Mouse (Mus musculus) liver, adult 2 months (tissue): ENCODE data around the gene Ahsg. TPM values are rescaled to one million over a fixed set of nuclear protein-coding genes. Genes with fewer than 3 reads are reported as not detected.

Source experiments
- DNase-seq: peaks from one replicate; pipeline ENCODE4 v3.0.0-alpha.2; 2011; ENCODE audit warnings: low read depth, low spot score; ENCODE audit errors: extremely low read depth
- H3K27ac ChIP-seq: fragments of 200-500 bp; replicated peaks from 2 replicates; pipeline ENCODE4 v1.5.1; 2012; ENCODE audit warnings: low read depth, mild to moderate bottlenecking, control low read depth, inconsistent platforms, low read length; ENCODE audit not compliant: insufficient read depth
- H3K27me3 ChIP-seq: fragments of 200-500 bp; 2 replicates; pipeline ENCODE4 v1.6.1; 2012; ENCODE audit warnings: mild to moderate bottlenecking, moderate library complexity, low read length, inconsistent platforms; ENCODE audit not compliant: control insufficient read depth, insufficient read depth
- H3K36me3 ChIP-seq: fragments of 200-500 bp; 2 replicates; pipeline ENCODE4 v1.6.1; 2012; ENCODE audit warnings: low read length, inconsistent platforms; ENCODE audit not compliant: control insufficient read depth, insufficient read depth
- H3K4me1 ChIP-seq: fragments of 200-500 bp; 2 replicates; pipeline ENCODE4 v1.6.1; 2011; ENCODE audit warnings: low read length; ENCODE audit not compliant: control insufficient read depth, insufficient read depth
- H3K4me3 ChIP-seq: fragments of 200-500 bp; 2 replicates; pipeline ENCODE4 v1.5.1; 2011; ENCODE audit warnings: low read depth, mild to moderate bottlenecking, control low read depth, low read length, moderate library complexity; ENCODE audit not compliant: insufficient read depth
- H3K79me2 ChIP-seq: fragments of 200-500 bp; 2 replicates; pipeline ENCODE4 v1.6.1; 2012; ENCODE audit warnings: inconsistent platforms, mild to moderate bottlenecking, low read length, moderate library complexity; ENCODE audit not compliant: control insufficient read depth, insufficient read depth
- H3K9ac ChIP-seq: fragments of 200-500 bp; 2 replicates; pipeline ENCODE4 v1.6.1; 2012; ENCODE audit warnings: low read depth, mild to moderate bottlenecking, control low read depth, inconsistent platforms, low read length
- CTCF ChIP-seq: fragments of 200-500 bp; IDR thresholded peaks from 2 replicates; pipeline ENCODE4 v1.5.1; 2011; ENCODE audit warnings: low read depth, low read length, control low read depth
- POLR2A ChIP-seq: fragments of 200-500 bp; IDR thresholded peaks from 2 replicates; pipeline ENCODE4 v1.6.1; 2011; ENCODE audit warnings: low read length, control low read depth; ENCODE audit not compliant: insufficient read depth; ENCODE audit errors: extremely low read depth
- WGBS: fragments of 180-500 bp; shearing (Covaris S2); methylation state at CpG from one replicate; pipeline ENCODE4 v1.1.7; 2018; 5-methylcytosine and 5-hydroxymethylcytosine counted together
- polyA plus RNA-seq: library from polyadenylated mRNA; depleted of rRNA; stranded (reverse); fragments of >200 nt; gene quantifications from 2 replicates; pipeline ENCODE4 v1.2.3, GENCODE M21; 2012
- total RNA-seq: library from RNA; depleted of rRNA; stranded (reverse); fragments of >200 nt; gene quantifications from 2 replicates; pipeline ENCODE4 v1.2.3, GENCODE M21; 2014

Gene Ahsg
- total and polyA plus RNA-seq, 2 experiments = 10,308 to 17,109 TPM

- Histone ChIP-seq H3K79me2 (no peaks in the 10 kb centered on the region), H3K4me3 (no peak overlapping the region), H3K27me3 (no peaks in the 10 kb centered on the region), H3K36me3 (peaks cover 47% of the 10 kb centered on the region), H3K27ac (no peak overlapping the region), H3K9ac (no peak overlapping the region), H3K4me1 (peaks cover 10% of the 10 kb centered on the region; the same call in 1 of the 2 replicates)
- WGBS = 62% methylated on average over 4 of the region's 4 CpGs
- TF ChIP-seq CTCF (no peak), POLR2A (no peak)
- no peak for DNase-seq
Observed at GRCm38 (mm10) chr16:22873369-22873768, 17.7 kb upstream of the Ahsg start.

- peaks cover 26% of the 10 kb centered on the region; the same call in 1 of the 2 replicates for H3K4me1 ChIP-seq
- no peaks in the 10 kb centered on the region for H3K79me2 ChIP-seq
- H3K36me3 ChIP-seq = peaks cover 19% of the 10 kb centered on the region
- no peaks in the 10 kb centered on the region for H3K27me3 ChIP-seq
- H3K27ac ChIP-seq = no peak overlapping the region; the same call in 1 of the 2 replicates
- TF ChIP-seq CTCF (peak; percentile 52), POLR2A (no peak)
- no peak overlapping the region for H3K4me3 ChIP-seq
- H3K9ac ChIP-seq = peak overlapping the region; percentile 27; the same call in 1 of the 2 replicates
- DNase-seq = no peak
- 37% methylated on average over 9 of the region's 9 CpGs for WGBS
Observed at GRCm38 (mm10) chr16:22876218-22877043, 14.6 kb upstream of the Ahsg start.

- no peaks in the 10 kb centered on the region for H3K79me2 ChIP-seq
- no peaks in the 10 kb centered on the region for H3K27me3 ChIP-seq
- peak; percentile 77 for DNase-seq
- H3K9ac ChIP-seq = no peak overlapping the region
- WGBS = 38% methylated on average over 11 of the region's 11 CpGs
- no peak for TF ChIP-seq CTCF
- TF ChIP-seq POLR2A = no peak
- no peak overlapping the region for H3K4me3 ChIP-seq
- peaks cover 33% of the 10 kb centered on the region for H3K4me1 ChIP-seq
- peak overlapping the region; percentile 41 for H3K27ac ChIP-seq
- peaks cover 7% of the 10 kb centered on the region for H3K36me3 ChIP-seq
Observed at GRCm38 (mm10) chr16:22877660-22878390, 13.3 kb upstream of the Ahsg start.

- peak overlapping the region; percentile 67 for H3K9ac ChIP-seq
- peaks cover 33% of the 10 kb centered on the region for H3K4me1 ChIP-seq
- peak; percentile 76 for DNase-seq
- no peak for TF ChIP-seq POLR2A
- no peaks in the 10 kb centered on the region for H3K27me3 ChIP-seq
- H3K27ac ChIP-seq = peak overlapping the region; percentile 100
- no peaks in the 10 kb centered on the region; the same call in 1 of the 2 replicates for H3K36me3 ChIP-seq
- 49% methylated on average over 7 of the region's 7 CpGs for WGBS
- H3K4me3 ChIP-seq = peak overlapping the region; percentile 36; the same call in 1 of the 2 replicates
- no peaks in the 10 kb centered on the region for H3K79me2 ChIP-seq
Observed at GRCm38 (mm10) chr16:22878716-22879115, 12.4 kb upstream of the Ahsg start.

GRCm38 (mm10) chr16:22879945-22880595, 11.0 kb upstream of the Ahsg start:
- Histone ChIP-seq H3K9ac (peak overlapping the region; percentile 78), H3K36me3 (no peaks in the 10 kb centered on the region), H3K4me3 (peak overlapping the region; percentile 36), H3K4me1 (peaks cover 41% of the 10 kb centered on the region), H3K27me3 (no peaks in the 10 kb centered on the region), H3K79me2 (no peaks in the 10 kb centered on the region), H3K27ac (peak overlapping the region; percentile 100)
- peak; percentile 82 for DNase-seq
- TF ChIP-seq POLR2A (0 out of 2 replicates have a peak, but pooled peaks have one; percentile 31), CTCF (no peak)
- 14% methylated on average over 7 of the region's 7 CpGs for WGBS
